Mouse (Mus musculus) megakaryocyte, embryonic 14.5 days (primary cell): ENCODE data around the gene Dennd2a.

ENCODE experiments used
- FLI1 ChIP-seq: IDR thresholded peaks from 2 replicates; pipeline ENCODE4 v1.6.1; 2012; ENCODE audit warnings: low read length, inconsistent platforms, mixed read lengths
- GATA1 ChIP-seq: IDR thresholded peaks from 3 replicates; pipeline ENCODE4 v1.6.1; 2012; ENCODE audit warnings: mixed read lengths, low read length, inconsistent platforms, borderline replicate concordance

DNA sequence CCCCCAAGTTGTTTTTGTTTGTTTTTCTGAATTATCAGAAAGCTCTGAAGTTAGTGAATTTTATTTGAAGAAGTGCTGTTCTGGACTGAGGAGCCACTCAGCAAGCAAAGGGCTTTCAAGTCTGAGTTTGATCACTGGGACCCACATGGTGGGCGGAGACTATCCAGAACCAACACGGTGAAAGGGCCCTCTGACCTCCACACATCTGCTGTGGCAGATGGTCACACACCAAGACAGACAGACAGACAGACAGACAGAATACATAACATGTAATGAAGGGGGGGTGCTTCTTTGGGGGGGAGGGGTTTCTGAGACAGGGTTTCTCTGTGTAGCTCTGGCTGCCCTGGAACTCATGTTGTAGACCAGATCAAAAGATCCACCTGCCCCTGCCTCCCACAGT lies 17.1 kb downstream of the Dennd2a start:
- TF ChIP-seq GATA1 (no peak), FLI1 (no peak)
